Mouse (Mus musculus) hindbrain, embryonic 11.5 days (tissue): Measurements from ENCODE around the gene Nubp2. TPM values are rescaled to one million over a fixed set of nuclear protein-coding genes. Genes with fewer than 3 reads are reported as not detected.

ENCODE experiments used
- ATAC-seq: fragments of 200-750 bp; cut with Nextera tagmentation; 2 replicates; pipeline ENCODE4 v1.8.0; 2017; ENCODE audit warnings: mild to moderate bottlenecking, moderate TSS enrichment, moderate library complexity; ENCODE audit not compliant: low FRiP score
- DNase-seq: peaks from one replicate; pipeline ENCODE4 v3.0.0-alpha.2; 2015; ENCODE audit warnings: low spot score
- H3K27ac ChIP-seq: fragments of 300-500 bp; sonication (generic); 2 replicates; pipeline ENCODE4 v1.5.1; 2014; ENCODE audit warnings: mild to moderate bottlenecking, low read depth, low read length
- H3K27me3 ChIP-seq: fragments of 300-500 bp; sonication (generic); 2 replicates; pipeline ENCODE4 v1.6.1; 2014; ENCODE audit warnings: mild to moderate bottlenecking, low read length, moderate library complexity, mixed read lengths; ENCODE audit not compliant: control insufficient read depth, insufficient read depth
- H3K36me3 ChIP-seq: fragments of 300-500 bp; sonication (generic); 2 replicates; pipeline ENCODE4 v1.6.1; 2014; ENCODE audit warnings: mild to moderate bottlenecking, low read length, moderate library complexity, mixed read lengths; ENCODE audit not compliant: control insufficient read depth, insufficient read depth
- H3K4me1 ChIP-seq: fragments of 300-500 bp; sonication (generic); replicated peaks from 2 replicates; pipeline ENCODE4 v1.6.1; 2014; ENCODE audit warnings: low read length, mixed read lengths; ENCODE audit not compliant: control insufficient read depth, insufficient read depth
- H3K4me2 ChIP-seq: fragments of 300-500 bp; sonication (generic); replicated peaks from 2 replicates; pipeline ENCODE4 v1.6.1; 2014; ENCODE audit warnings: mild to moderate bottlenecking, low read depth, low read length
- H3K4me3 ChIP-seq: fragments of 300-500 bp; sonication (generic); 2 replicates; pipeline ENCODE4 v1.5.1; 2014; ENCODE audit warnings: low read depth, low read length
- H3K9ac ChIP-seq: fragments of 300-500 bp; sonication (generic); 2 replicates; pipeline ENCODE4 v1.6.1; 2014; ENCODE audit warnings: low read depth, low read length
- H3K9me3 ChIP-seq: fragments of 300-500 bp; sonication (generic); 2 replicates; pipeline ENCODE4 v1.6.1; 2016; ENCODE audit warnings: low read length; ENCODE audit not compliant: control insufficient read depth
- WGBS: fragments of 180-500 bp; shearing (Covaris S2); extraction: QIAGEN DNeasy Blood & Tissue Kit; methylation state at CpG from one replicate; pipeline ENCODE4 v1.1.7; 2014; 5-methylcytosine and 5-hydroxymethylcytosine counted together
- polyA plus RNA-seq: library from polyadenylated mRNA; unstranded; fragments of >200 nt; fragmentation: Nextera tagmentation; extraction: Ambion mirVana; gene quantifications from 2 replicates; pipeline ENCODE4 v1.2.1, GENCODE M21; 2014

Gene Nubp2
- polyA plus RNA-seq, 1 experiment from 2014 or later: 77.6 TPM

DNA sequence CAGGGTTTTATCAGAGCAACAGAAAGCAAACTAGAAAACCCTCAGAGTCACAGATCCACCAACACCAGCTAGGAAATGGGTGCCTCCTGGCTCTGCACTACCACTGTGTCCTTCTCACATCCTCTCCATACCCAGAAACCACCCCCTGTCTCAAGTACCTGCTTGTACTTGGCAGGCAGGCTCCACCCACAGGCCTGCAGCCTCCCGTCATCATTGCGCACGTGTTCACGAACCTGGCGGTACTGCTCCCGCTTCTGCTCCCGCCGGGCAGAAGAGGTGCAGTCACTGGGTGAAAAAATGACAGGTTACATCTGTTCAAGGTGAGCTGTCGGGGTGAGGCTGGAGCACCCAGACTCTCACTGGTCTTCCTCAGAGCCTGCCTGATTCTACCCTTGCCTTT, 17.6 kb upstream of the Nubp2 start:
- H3K4me1 ChIP-seq: no peaks in the 10 kb centered on the region
- no peak for ATAC-seq
- H3K4me2 ChIP-seq: no peak overlapping the region
- H3K27me3 ChIP-seq: no peaks in the 10 kb centered on the region
- no peak overlapping the region for H3K27ac ChIP-seq
- H3K36me3 ChIP-seq: peaks cover 35% of the 10 kb centered on the region
- no peak for DNase-seq
- no peak overlapping the region for H3K9ac ChIP-seq
- WGBS: 86% methylated on average over 9 of the region's 9 CpGs
- H3K4me3 ChIP-seq: no peak overlapping the region
- H3K9me3 ChIP-seq: no peaks in the 10 kb centered on the region

DNA sequence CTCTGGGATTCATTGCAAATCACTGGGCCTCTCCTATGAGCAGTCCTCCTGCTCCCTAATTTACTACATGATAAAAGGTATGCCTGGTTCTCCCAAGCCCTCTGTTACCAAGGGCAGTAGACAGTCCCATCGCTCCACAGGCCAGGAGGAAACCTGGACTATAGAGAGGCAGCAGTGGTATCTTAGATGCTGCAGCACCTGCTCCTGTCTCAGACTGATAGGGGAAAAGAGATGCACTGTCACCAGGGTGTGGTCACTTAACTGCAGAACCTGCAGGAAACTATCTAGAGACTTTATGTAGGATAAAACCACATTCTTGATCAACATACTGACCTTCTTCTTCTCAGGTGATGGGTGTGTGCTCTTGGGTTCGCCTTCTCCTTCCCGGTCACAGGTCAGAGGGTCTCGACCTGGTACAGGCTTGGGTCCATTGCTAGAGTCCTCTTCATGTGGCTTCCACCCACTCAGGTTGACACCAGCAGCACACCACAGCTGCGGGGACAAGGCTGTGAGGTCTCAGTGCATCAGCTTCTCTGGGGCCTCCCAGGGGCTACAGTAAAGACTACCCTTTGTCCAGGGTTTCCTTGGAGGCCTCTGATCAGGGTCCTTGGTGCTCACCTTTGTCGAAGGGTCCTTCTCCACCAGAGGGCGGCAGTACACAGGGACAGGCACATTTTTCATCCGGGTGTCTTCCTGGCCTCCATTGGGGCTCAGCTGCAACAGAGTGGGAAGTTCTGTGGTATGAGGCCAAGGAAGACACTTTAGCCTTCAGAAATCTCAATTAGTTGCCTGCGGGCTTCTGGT, 16.7 kb upstream of the Nubp2 start:
- Histone ChIP-seq H3K9me3 (no peaks in the 10 kb centered on the region), H3K27ac (no peak overlapping the region), H3K4me1 (no peaks in the 10 kb centered on the region), H3K27me3 (no peaks in the 10 kb centered on the region), H3K4me3 (no peak overlapping the region), H3K4me2 (no peak overlapping the region), H3K36me3 (peaks cover 40% of the 10 kb centered on the region), H3K9ac (no peak overlapping the region)
- WGBS: 74% methylated on average over 9 of the region's 9 CpGs
- DNase-seq: peak; percentile 52
- ATAC-seq: no peak

DNA sequence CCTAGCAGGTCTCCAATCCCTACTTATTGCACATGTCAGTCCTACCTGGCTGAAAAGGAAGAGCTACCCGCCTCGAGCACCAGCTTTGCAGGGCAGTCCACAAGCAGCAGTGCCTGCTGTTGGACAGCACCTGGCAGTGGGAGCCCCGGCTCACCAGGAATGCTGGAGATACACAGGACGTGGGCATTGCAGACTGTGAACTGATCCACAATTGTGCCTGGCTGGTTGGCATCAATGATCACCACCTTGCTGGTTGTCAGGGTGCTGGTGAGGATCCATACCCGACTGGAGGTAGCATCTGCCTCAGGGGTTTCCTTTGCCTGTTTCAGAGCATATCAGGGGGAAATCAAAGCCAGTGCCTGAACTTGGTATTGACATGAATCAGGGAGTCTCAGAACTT, 16.0 kb upstream of the Nubp2 start:
- H3K4me3 ChIP-seq: no peak overlapping the region
- H3K27ac ChIP-seq: no peak overlapping the region
- DNase-seq: no peak
- ATAC-seq: no peak
- no peak overlapping the region for H3K9ac ChIP-seq
- no peak overlapping the region for H3K4me2 ChIP-seq
- H3K4me1 ChIP-seq: peaks cover 2% of the 10 kb centered on the region; the same call in 1 of the 2 replicates
- no peaks in the 10 kb centered on the region for H3K9me3 ChIP-seq
- peaks cover 44% of the 10 kb centered on the region for H3K36me3 ChIP-seq
- WGBS: 91% methylated on average over 5 of the region's 5 CpGs
- no peaks in the 10 kb centered on the region for H3K27me3 ChIP-seq

DNA sequence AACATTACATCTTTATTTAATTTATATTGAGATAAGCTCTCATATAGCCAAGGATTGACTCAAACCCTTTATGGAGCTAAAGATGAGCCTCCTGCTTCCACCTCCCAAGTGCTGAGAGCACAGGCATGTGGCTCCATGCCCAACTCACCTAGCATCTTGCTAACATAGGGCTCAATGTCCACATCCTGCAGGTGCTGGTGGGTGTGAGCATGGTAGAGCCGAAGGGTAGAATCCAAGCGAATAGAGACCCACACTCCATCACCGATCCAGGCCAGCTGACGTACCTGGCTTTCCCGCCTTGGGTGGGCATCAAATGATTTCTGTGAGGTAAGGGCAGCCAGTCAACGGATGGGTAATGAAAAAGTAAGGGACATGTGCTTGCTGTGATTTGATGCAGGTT, 13.9 kb upstream of the Nubp2 start:
- ATAC-seq (no peak), DNase-seq (no peak)
- Histone ChIP-seq H3K9ac (no peak overlapping the region), H3K27me3 (no peaks in the 10 kb centered on the region), H3K4me1 (peaks cover 5% of the 10 kb centered on the region; the same call in 1 of the 2 replicates), H3K27ac (no peak overlapping the region), H3K36me3 (peaks cover 34% of the 10 kb centered on the region), H3K9me3 (no peaks in the 10 kb centered on the region), H3K4me3 (no peak overlapping the region), H3K4me2 (no peak overlapping the region)
- WGBS: 93% methylated on average over 6 of the region's 6 CpGs

DNA sequence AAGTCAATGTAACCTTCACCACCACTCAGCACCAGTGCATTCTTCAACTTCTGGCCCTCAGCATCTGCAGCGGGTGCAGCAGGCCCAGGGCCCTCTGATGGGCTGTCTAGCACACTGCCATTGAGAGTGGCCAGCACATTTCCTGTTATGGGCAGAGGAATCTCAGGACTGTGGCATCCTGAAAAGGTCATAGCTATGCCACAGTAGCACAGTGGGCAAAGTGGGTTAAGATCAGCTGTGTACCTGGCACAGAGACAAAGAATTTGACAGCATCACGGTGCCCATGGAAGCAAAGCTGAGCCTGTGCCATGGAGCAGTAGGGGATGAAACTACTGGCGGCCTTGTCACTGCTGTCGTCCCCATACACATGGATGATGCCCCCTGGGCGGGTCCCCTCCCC, 13.0 kb upstream of the Nubp2 start:
- Histone ChIP-seq H3K36me3 (peaks cover 33% of the 10 kb centered on the region), H3K9ac (no peak overlapping the region), H3K4me3 (no peak overlapping the region), H3K4me2 (no peak overlapping the region), H3K27me3 (no peaks in the 10 kb centered on the region), H3K27ac (no peak overlapping the region), H3K4me1 (peaks cover 5% of the 10 kb centered on the region; the same call in 1 of the 2 replicates), H3K9me3 (no peaks in the 10 kb centered on the region)
- DNase-seq: no peak
- ATAC-seq: no peak
- whole genome bisulfite sequencing: 88% methylated on average over 5 of the region's 5 CpGs

DNA sequence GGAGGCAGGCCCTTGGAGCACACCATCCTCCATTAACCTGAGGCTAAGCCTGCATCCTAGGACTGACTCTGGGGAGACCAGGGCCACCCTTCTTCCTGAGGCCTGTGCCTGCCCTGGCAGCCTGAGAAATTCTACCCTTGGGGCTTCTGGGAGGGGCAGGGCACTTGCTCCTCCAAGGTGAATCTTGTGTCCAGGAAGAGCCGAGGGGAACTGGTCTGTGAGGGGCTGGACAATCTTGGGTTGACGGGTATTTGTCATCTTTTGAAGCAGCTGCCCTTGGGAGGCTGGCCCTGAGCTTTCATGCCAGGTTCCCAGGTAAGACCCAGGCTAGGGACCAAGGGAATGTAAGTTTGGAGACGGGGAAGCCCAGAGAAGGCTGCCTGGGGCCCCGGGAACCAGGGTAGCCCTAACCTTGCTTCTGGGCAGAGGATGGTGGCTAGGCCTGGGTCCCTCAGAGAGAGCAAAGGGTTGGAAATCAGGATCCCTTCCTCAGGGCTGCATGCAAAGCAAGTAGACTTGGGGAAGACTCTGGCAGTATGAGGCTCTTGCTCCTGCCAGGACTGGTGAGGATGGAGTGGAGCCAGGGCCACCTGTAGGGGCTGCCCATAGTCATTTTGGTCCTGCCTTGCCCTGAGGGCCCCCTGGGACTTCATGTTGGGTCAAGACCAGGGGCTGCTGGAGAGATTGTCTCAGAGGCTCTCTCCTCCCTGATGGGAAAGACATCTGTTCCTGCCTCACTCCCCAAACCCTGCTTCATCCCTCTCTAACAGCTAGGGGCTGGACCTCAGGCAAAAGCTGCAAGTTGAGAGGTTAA, 12.1 kb upstream of the Nubp2 start:
- Histone ChIP-seq H3K4me1 (peaks cover 5% of the 10 kb centered on the region; the same call in 1 of the 2 replicates), H3K9me3 (no peaks in the 10 kb centered on the region), H3K9ac (no peak overlapping the region), H3K27ac (0 out of 2 replicates have a peak overlapping the region, but pooled peaks have one; percentile 6), H3K36me3 (peaks cover 33% of the 10 kb centered on the region), H3K4me2 (no peak overlapping the region), H3K27me3 (no peaks in the 10 kb centered on the region), H3K4me3 (no peak overlapping the region)
- no peak for DNase-seq
- 87% methylated on average over 4 of the region's 4 CpGs for WGBS
- ATAC-seq: no peak

DNA sequence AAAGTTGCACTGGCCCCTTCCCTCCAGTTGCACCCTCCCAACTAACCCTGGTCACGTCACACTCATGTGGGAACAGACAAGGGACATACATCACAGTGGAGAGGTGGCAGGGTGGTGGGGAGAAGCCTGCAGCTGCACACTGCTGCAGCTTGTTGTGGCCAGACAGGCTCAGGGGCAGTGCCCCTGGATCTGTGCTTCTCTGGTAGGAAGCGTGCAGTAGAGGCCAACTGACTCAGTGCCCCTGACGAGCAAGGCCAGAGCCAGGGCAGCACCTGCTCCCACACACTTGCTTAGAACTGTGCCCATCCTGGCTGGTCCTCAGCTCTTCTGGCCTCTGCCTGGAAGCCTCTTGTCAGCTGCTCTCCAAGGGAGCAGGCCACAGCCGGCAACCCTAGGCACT, 11.5 kb upstream of the Nubp2 start:
- DNase-seq (no peak), ATAC-seq (no peak)
- 75% methylated on average over 4 of the region's 4 CpGs for WGBS
- peak overlapping the region; percentile 82; the same call in 1 of the 2 replicates for H3K4me3 ChIP-seq
- H3K27ac ChIP-seq: no peak overlapping the region
- H3K36me3 ChIP-seq: peaks cover 33% of the 10 kb centered on the region
- H3K9me3 ChIP-seq: no peaks in the 10 kb centered on the region
- H3K4me1 ChIP-seq: peaks cover 5% of the 10 kb centered on the region; the same call in 1 of the 2 replicates
- H3K4me2 ChIP-seq: no peak overlapping the region
- H3K27me3 ChIP-seq: no peaks in the 10 kb centered on the region
- H3K9ac ChIP-seq: peak overlapping the region; percentile 86; the same call in 1 of the 2 replicates

DNA sequence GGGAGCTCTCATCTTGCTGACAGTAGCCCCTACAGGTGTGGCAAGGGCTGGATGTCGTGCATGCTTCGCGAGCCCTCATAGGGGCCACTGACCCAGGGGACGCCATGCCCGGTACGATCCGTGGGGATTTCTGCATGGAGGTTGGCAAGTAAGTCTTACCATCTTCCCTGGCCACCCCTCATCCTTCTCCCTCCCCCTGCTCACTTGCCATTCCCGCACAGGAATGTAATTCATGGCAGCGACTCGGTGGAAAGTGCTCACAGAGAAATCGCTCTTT, 10.8 kb upstream of the Nubp2 start:
- WGBS: 42% methylated on average over 11 of the region's 11 CpGs
- peak overlapping the region; percentile 86 for H3K9ac ChIP-seq
- H3K36me3 ChIP-seq: peaks cover 30% of the 10 kb centered on the region
- H3K4me3 ChIP-seq: peak overlapping the region; percentile 82
- no peak for ATAC-seq
- peaks cover 5% of the 10 kb centered on the region; the same call in 1 of the 2 replicates for H3K4me1 ChIP-seq
- no peak for DNase-seq
- no peaks in the 10 kb centered on the region for H3K9me3 ChIP-seq
- no peaks in the 10 kb centered on the region for H3K27me3 ChIP-seq
- H3K4me2 ChIP-seq: peak overlapping the region; percentile 77
- peak overlapping the region; percentile 76 for H3K27ac ChIP-seq
